Mouse (Mus musculus) G1E (cell line): ENCODE data around the gene Adamts13. TPM values are rescaled to one million over a fixed set of nuclear protein-coding genes. Genes with fewer than 3 reads are reported as not detected.

ENCODE experiments used
- ATAC-seq: 2 replicates; pipeline ENCODE4 v1.8.0; 2016; ENCODE audit warnings: mild to moderate bottlenecking; ENCODE audit not compliant: insufficient number of reproducible peaks, poor library complexity, low FRiP score, severe bottlenecking; ENCODE audit errors: extremely low read depth
- DNase-seq: peaks from one replicate; pipeline ENCODE4 v3.0.0; 2012; ENCODE audit warnings: low spot score
- H3K27me3 ChIP-seq: 2 replicates; pipeline ENCODE4 v1.6.1; 2012; ENCODE audit warnings: mild to moderate bottlenecking, low read length, inconsistent platforms; ENCODE audit not compliant: insufficient read depth
- H3K36me3 ChIP-seq: replicated peaks from 2 replicates; pipeline ENCODE3; 2012; ENCODE audit warnings: mild to moderate bottlenecking, inconsistent platforms
- H3K4me1 ChIP-seq: 2 replicates; pipeline ENCODE4 v1.6.1; 2012; ENCODE audit warnings: low read depth, low read length, inconsistent platforms, mixed read lengths; ENCODE audit not compliant: insufficient read depth
- H3K4me3 ChIP-seq: 2 replicates; pipeline ENCODE4 v1.5.1; 2012; ENCODE audit warnings: low read depth, mild to moderate bottlenecking, inconsistent platforms, low read length, moderate library complexity, mixed read lengths
- H3K9me3 ChIP-seq: replicated peaks from 2 replicates; pipeline ENCODE4 v1.6.1; 2012; ENCODE audit warnings: inconsistent platforms
- CTCF ChIP-seq: IDR thresholded peaks from 2 replicates; pipeline ENCODE4 v1.5.1; 2012; ENCODE audit warnings: low read depth, low read length, inconsistent platforms, mixed read lengths
- GATA1 ChIP-seq: IDR thresholded peaks from 2 replicates; pipeline ENCODE4 v1.6.1; 2012; ENCODE audit warnings: borderline replicate concordance, low read length, inconsistent platforms, mixed read lengths
- GATA2 ChIP-seq: IDR thresholded peaks from 2 replicates; pipeline ENCODE4 v1.6.1; 2012; ENCODE audit warnings: low read depth, low read length, inconsistent platforms, borderline replicate concordance
- POLR2AphosphoS5 ChIP-seq: IDR thresholded peaks from 2 replicates; pipeline ENCODE4 v1.6.1; 2012; ENCODE audit warnings: low read depth, low read length, inconsistent platforms; ENCODE audit not compliant: insufficient replicate concordance
- TAL1 ChIP-seq: conservative IDR thresholded peaks from 2 replicates; pipeline ENCODE4 v1.6.1; 2012; ENCODE audit warnings: low read depth, low read length, inconsistent platforms, mixed read lengths
- polyA plus RNA-seq: library from polyadenylated mRNA; stranded (reverse); fragments of >175 nt; gene quantifications from 2 replicates; pipeline ENCODE4 v1.2.3, GENCODE M21; 2012
- total RNA-seq, 2 experiments: library from RNA; stranded (forward) in 1 of 2; stranded (reverse) in 1 of 2; fragments of 200-1000 nt in 1 of 2; fragments of >200 nt in 1 of 2; fragmentation: Nextera tagmentation in 1 of 2; gene quantifications; 2 replicates each; pipeline ENCODE4 v1.2.3; 2014 to 2017

Adamts13 gene
- total and polyA plus RNA-seq, 3 experiments = not detected

- DNase-seq (no peak), ATAC-seq (no peak)
Measured at GRCm38 (mm10) chr2:26936425-26936824, 36.8 kb upstream of the Adamts13 start.

GRCm38 (mm10) chr2:26941539-26941938 is 31.7 kb upstream of the Adamts13 start:
- Histone ChIP-seq H3K4me3 (no peak overlapping the region), H3K4me1 (peaks cover 6% of the 10 kb centered on the region), H3K36me3 (peaks cover 2% of the 10 kb centered on the region), H3K27me3 (peaks cover 59% of the 10 kb centered on the region), H3K9me3 (no peaks in the 10 kb centered on the region)
- ATAC-seq = no peak
- no peak for DNase-seq
- TF ChIP-seq CTCF (no peak), POLR2AphosphoS5 (no peak), GATA1 (no peak)

More at GRCm38 (mm10) chr2:26936425-26936824, 36.8 kb upstream of the Adamts13 start:
- peaks cover 5% of the 10 kb centered on the region for H3K36me3 ChIP-seq
- H3K4me3 ChIP-seq = no peak overlapping the region
- TF ChIP-seq TAL1 (no peak), CTCF (no peak), POLR2AphosphoS5 (no peak), GATA1 (no peak), GATA2 (no peak)
- peaks cover 43% of the 10 kb centered on the region for H3K4me1 ChIP-seq
- H3K9me3 ChIP-seq = no peaks in the 10 kb centered on the region
- peaks cover 25% of the 10 kb centered on the region for H3K27me3 ChIP-seq

- TF ChIP-seq GATA1 (no peak), TAL1 (no peak), CTCF (no peak), GATA2 (no peak), POLR2AphosphoS5 (no peak)
- DNase-seq = no peak
Measured at GRCm38 (mm10) chr2:26943253-26943652, 30.0 kb upstream of the Adamts13 start.

GRCm38 (mm10) chr2:26950411-26950810 is 22.8 kb upstream of the Adamts13 start:
- DNase-seq = no peak
- Histone ChIP-seq H3K27me3 (peaks cover 3% of the 10 kb centered on the region), H3K36me3 (peaks cover 84% of the 10 kb centered on the region), H3K4me1 (peaks cover 7% of the 10 kb centered on the region; the same call in 1 of the 2 replicates), H3K9me3 (no peaks in the 10 kb centered on the region), H3K4me3 (no peak overlapping the region)
- no peak for ATAC-seq
- TF ChIP-seq GATA1 (no peak), GATA2 (no peak)

More at GRCm38 (mm10) chr2:26943253-26943652, 30.0 kb upstream of the Adamts13 start:
- Histone ChIP-seq H3K4me3 (no peak overlapping the region), H3K27me3 (peaks cover 59% of the 10 kb centered on the region), H3K9me3 (no peaks in the 10 kb centered on the region), H3K36me3 (peaks cover 17% of the 10 kb centered on the region), H3K4me1 (peaks cover 6% of the 10 kb centered on the region)
- ATAC-seq = no peak

GRCm38 (mm10) chr2:26951346-26951905 is 21.8 kb upstream of the Adamts13 start:
- H3K27me3 ChIP-seq = no peaks in the 10 kb centered on the region; the same call in 1 of the 2 replicates
- H3K4me1 ChIP-seq = peaks cover 7% of the 10 kb centered on the region; the same call in 1 of the 2 replicates
- H3K4me3 ChIP-seq = no peak overlapping the region
- H3K9me3 ChIP-seq = no peaks in the 10 kb centered on the region
- TF ChIP-seq GATA2 (no peak), POLR2AphosphoS5 (no peak), CTCF (no peak), TAL1 (no peak), GATA1 (no peak)
- peaks cover 93% of the 10 kb centered on the region for H3K36me3 ChIP-seq
- ATAC-seq (no peak), DNase-seq (no peak)

GRCm38 (mm10) chr2:26952193-26952592 is 21.0 kb upstream of the Adamts13 start:
- DNase-seq = no peak
- Histone ChIP-seq H3K9me3 (no peaks in the 10 kb centered on the region), H3K4me1 (peaks cover 7% of the 10 kb centered on the region; the same call in 1 of the 2 replicates), H3K4me3 (no peak overlapping the region), H3K27me3 (no peaks in the 10 kb centered on the region), H3K36me3 (peaks cover 93% of the 10 kb centered on the region)
- no peak for ATAC-seq
- TF ChIP-seq POLR2AphosphoS5 = no peak
- no peak for TF ChIP-seq TAL1
- TF ChIP-seq GATA2 = no peak

GRCm38 (mm10) chr2:26952866-26953265 is 20.4 kb upstream of the Adamts13 start:
- Histone ChIP-seq H3K9me3 (no peaks in the 10 kb centered on the region), H3K27me3 (no peaks in the 10 kb centered on the region), H3K4me1 (peaks cover 7% of the 10 kb centered on the region; the same call in 1 of the 2 replicates), H3K36me3 (peaks cover 93% of the 10 kb centered on the region), H3K4me3 (no peak overlapping the region)
- no peak for ATAC-seq
- DNase-seq = no peak
- TF ChIP-seq CTCF (no peak), GATA2 (no peak), GATA1 (no peak), POLR2AphosphoS5 (no peak)
